Mouse (Mus musculus) mesoderm, embryonic 11.5 days (tissue): ENCODE data around the gene Eif2ak4.
A peak's percentile ranks its signal among the peaks of the same experiment; 100 is the strongest.

ENCODE experiments used
- DNase-seq: peaks from one replicate; pipeline ENCODE4 v3.0.0-alpha.2; 2012; ENCODE audit warnings: low read depth, low spot score

The Eif2ak4 gene

GRCm38 (mm10) chr2:118509688-118510446 lies 121.4 kb downstream of the Eif2ak4 start:
- no peak for DNase-seq

GRCm38 (mm10) chr2:118510447-118511310 lies 122.3 kb downstream of the Eif2ak4 start:
- peak; percentile 84 for DNase-seq

GRCm38 (mm10) chr2:118511779-118512417 lies 123.5 kb downstream of the Eif2ak4 start:
- DNase-seq: no peak

GRCm38 (mm10) chr2:118512418-118513377 lies 124.3 kb downstream of the Eif2ak4 start:
- DNase-seq: no peak

GRCm38 (mm10) chr2:118520042-118520933 lies 131.9 kb downstream of the Eif2ak4 start:
- DNase-seq: peak; percentile 80

GRCm38 (mm10) chr2:118522265-118522664 lies 133.8 kb downstream of the Eif2ak4 start:
- no peak for DNase-seq

GRCm38 (mm10) chr2:118523163-118523730 lies 134.8 kb downstream of the Eif2ak4 start:
- no peak for DNase-seq

- DNase-seq: no peak
These were observed 136.4 kb downstream of the Eif2ak4 start for GRCm38 (mm10) chr2:118524811-118525210.
